Mouse (Mus musculus): ENCODE measurements around the gene Nkx3-2.

GRCm38 (mm10) chr5:41763731-41764721 is at the start of gene Nkx3-2:
- TF ChIP-seq POLR2A (IDR thresholded peaks at IDR 0.05; ENCODE audit: insufficient read depth, low read length), result no peak
- TF ChIP-seq EP300 (IDR thresholded peaks at IDR 0.05; ENCODE audit: insufficient read depth, low read depth, low read length), result no peak

All from ES-Bruce4 (cell line).